Mouse (Mus musculus): ENCODE results near the gene Kpna3. TPM values are rescaled to one million over a fixed set of nuclear protein-coding genes. Genes with fewer than 3 reads are reported as not detected.
"Not testable (repeated sequence)": the region's sequence is repeated elsewhere in the genome, so short reads cannot be mapped to it uniquely, and the experiment has no call there.

Gene Kpna3
- polyA plus RNA-seq, 1 experiment from 2014 or later: 91.6 TPM

DNA sequence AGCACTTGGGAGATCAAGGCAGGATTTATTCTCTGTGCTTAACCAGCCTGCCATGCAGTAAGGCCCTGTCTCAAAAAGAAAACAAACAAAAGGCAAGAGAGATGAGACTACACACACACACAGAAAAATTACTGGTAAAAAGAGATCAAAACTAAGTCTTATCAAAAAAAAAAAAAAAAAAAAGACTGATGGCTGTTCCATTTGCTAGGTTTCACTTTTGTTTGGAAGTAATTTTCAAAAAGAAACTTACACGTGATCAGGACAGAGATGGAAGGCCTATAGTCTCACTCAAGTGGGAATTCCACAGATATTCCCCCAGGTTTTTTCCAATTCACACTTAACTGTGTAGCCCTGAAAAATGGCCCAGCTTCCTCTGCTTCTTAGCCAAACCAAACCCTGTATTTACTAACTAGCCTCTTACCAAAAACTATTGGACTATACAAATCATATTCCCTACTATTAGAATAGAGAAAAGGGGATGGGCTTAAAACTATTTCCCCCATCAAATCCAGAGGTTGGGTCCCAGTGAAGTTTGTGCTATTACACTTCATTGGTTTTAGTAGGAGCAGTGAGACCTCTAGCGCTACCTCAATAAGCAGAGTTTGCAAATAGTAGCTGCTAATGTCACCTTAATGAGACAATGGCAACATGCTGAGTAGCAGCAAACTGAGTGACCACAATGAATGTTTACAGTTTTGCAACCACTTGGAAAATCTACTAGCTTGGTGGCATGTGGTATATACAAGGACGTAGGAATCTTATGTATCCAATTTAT, 1.3 kb downstream of the Kpna3 start:
- Histone ChIP-seq H3K4me1 (ENCODE audit: control insufficient read depth, insufficient read depth, low read length) (peaks cover 17% of the 10 kb centered on the region), H3K4me2 (ENCODE audit: low read length) (peak overlapping the region; percentile 75)
- no peak for ATAC-seq

DNA sequence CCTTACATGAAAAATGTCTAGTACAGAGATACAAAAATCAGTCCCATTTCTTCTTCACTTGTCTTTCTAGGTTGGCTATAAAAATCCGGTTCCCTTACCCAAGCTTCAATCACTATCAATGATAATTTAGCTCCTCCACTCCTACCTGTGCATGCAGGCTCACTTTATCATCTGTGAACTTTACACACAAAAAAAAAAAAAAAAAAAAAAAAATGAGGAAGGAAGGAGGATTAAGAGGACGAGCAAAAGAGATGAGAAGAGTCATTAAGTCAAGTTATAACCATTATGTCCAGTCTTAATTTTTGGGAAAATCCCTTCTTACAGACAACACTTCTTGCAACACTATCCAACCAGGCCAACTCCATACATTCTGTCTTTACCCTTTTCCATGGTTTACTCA, 2.8 kb downstream of the Kpna3 start:
- no peak overlapping the region for H3K4me2 ChIP-seq (ENCODE audit: low read length)
- no peak for DNase-seq (ENCODE audit: low spot score)
- no peaks in the 10 kb centered on the region for H3K36me3 ChIP-seq (ENCODE audit: control insufficient read depth, insufficient read depth, low read length)

More for the DNA sequence above, 1.3 kb downstream of the Kpna3 start:
- DNase-seq (ENCODE audit: low spot score): peak; percentile 40
- no peaks in the 10 kb centered on the region for H3K27me3 ChIP-seq (replicated peaks; ENCODE audit: control insufficient read depth, insufficient read depth, low read length)
- 13% methylated on average over 3 of the region's 3 CpGs for WGBS
- H3K27ac ChIP-seq (ENCODE audit: low read depth, low read length): 0 out of 2 replicates have a peak overlapping the region, but pooled peaks have one; percentile 98
- H3K36me3 ChIP-seq (ENCODE audit: control insufficient read depth, insufficient read depth, low read length): no peaks in the 10 kb centered on the region
- peak overlapping the region; percentile 92 for H3K4me3 ChIP-seq (ENCODE audit: low read depth, low read length)
- no peaks in the 10 kb centered on the region for H3K9me3 ChIP-seq (replicated peaks; ENCODE audit: control insufficient read depth, low read length)
- peak overlapping the region; percentile 91 for H3K9ac ChIP-seq (ENCODE audit: low read length)

DNA sequence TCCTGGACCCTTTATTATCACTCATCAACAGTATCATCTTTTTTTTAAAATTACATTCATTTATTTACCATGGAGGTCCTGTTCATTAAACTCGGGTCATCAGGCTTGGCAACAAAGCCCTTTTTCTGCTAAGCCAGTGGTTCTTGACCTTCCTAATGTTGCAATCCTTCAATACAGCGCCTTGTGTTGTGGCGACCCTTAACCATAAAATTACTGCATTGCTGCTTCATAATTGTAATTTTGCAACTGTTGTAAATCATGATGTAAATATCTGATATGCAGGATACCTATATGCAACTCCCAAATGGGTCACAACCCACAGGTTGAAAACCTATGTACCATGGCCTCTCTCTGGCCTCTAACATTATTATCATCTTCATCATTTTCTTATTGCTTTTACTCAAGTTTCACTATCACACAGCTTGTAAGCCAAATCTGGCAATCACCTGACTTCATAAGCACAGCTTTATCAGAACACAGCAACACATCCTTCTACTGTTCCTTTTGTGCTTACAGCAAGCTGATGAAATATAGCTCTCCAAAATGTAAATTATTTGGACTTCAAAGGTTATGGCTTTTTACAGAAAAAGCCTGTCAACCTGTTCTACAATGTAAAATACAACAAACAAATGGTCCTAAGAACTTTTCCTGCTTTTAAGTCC, 11.4 kb downstream of the Kpna3 start:
- Histone ChIP-seq H3K36me3 (ENCODE audit: control insufficient read depth, insufficient read depth, low read length) (no peaks in the 10 kb centered on the region), H3K4me1 (ENCODE audit: control insufficient read depth, insufficient read depth, low read length) (peaks cover 4% of the 10 kb centered on the region; the same call in 1 of the 2 replicates), H3K9ac (ENCODE audit: low read length) (no peak overlapping the region), H3K4me2 (ENCODE audit: low read length) (no peak overlapping the region), H3K27ac (ENCODE audit: low read depth, low read length) (no peak overlapping the region), H3K27me3 (replicated peaks; ENCODE audit: control insufficient read depth, insufficient read depth, low read length) (no peaks in the 10 kb centered on the region), H3K9me3 (replicated peaks; ENCODE audit: control insufficient read depth, low read length) (no peaks in the 10 kb centered on the region), H3K4me3 (ENCODE audit: low read depth, low read length) (no peak overlapping the region)
- ATAC-seq (no peak), DNase-seq (ENCODE audit: low spot score) (no peak)
- WGBS: 77% methylated on average over 3 of the region's 3 CpGs

More for the DNA sequence above, 2.8 kb downstream of the Kpna3 start:
- no peak overlapping the region for H3K27ac ChIP-seq (ENCODE audit: low read depth, low read length)
- no peaks in the 10 kb centered on the region for H3K9me3 ChIP-seq (replicated peaks; ENCODE audit: control insufficient read depth, low read length)
- H3K27me3 ChIP-seq (replicated peaks; ENCODE audit: control insufficient read depth, insufficient read depth, low read length): no peaks in the 10 kb centered on the region
- WGBS: 93% methylated on average over 2 of the region's 2 CpGs
- no peak overlapping the region for H3K4me3 ChIP-seq (ENCODE audit: low read depth, low read length)
- no peak for ATAC-seq
- peaks cover 19% of the 10 kb centered on the region for H3K4me1 ChIP-seq (ENCODE audit: control insufficient read depth, insufficient read depth, low read length)
- H3K9ac ChIP-seq (ENCODE audit: low read length): no peak overlapping the region

- not testable (repeated sequence) for H3K4me1 ChIP-seq (ENCODE audit: control insufficient read depth, insufficient read depth, low read length); H3K4me3 ChIP-seq (ENCODE audit: low read depth, low read length); DNase-seq (ENCODE audit: low spot score); H3K36me3 ChIP-seq (ENCODE audit: control insufficient read depth, insufficient read depth, low read length); H3K9me3 ChIP-seq (replicated peaks; ENCODE audit: control insufficient read depth, low read length); H3K27ac ChIP-seq (ENCODE audit: low read depth, low read length); H3K9ac ChIP-seq (ENCODE audit: low read length); H3K4me2 ChIP-seq (ENCODE audit: low read length); H3K27me3 ChIP-seq (replicated peaks; ENCODE audit: control insufficient read depth, insufficient read depth, low read length); ATAC-seq
- WGBS: 53% methylated on average over 3 of the region's 8 CpGs
Measured at GRCm38 (mm10) chr14:61427095-61427494, 12.6 kb downstream of the Kpna3 start.

GRCm38 (mm10) chr14:61425080-61425665, 14.5 kb downstream of the Kpna3 start:
- Histone ChIP-seq H3K36me3 (ENCODE audit: control insufficient read depth, insufficient read depth, low read length) (no peaks in the 10 kb centered on the region), H3K27ac (ENCODE audit: low read depth, low read length) (no peak overlapping the region), H3K4me2 (ENCODE audit: low read length) (no peak overlapping the region), H3K9me3 (replicated peaks; ENCODE audit: control insufficient read depth, low read length) (no peaks in the 10 kb centered on the region), H3K27me3 (replicated peaks; ENCODE audit: control insufficient read depth, insufficient read depth, low read length) (no peaks in the 10 kb centered on the region), H3K4me3 (ENCODE audit: low read depth, low read length) (no peak overlapping the region), H3K9ac (ENCODE audit: low read length) (no peak overlapping the region), H3K4me1 (ENCODE audit: control insufficient read depth, insufficient read depth, low read length) (0 out of 2 replicates have a peak, but pooled peaks cover 3% of the 10 kb centered on the region)
- WGBS: 94% methylated on average over 2 of the region's 2 CpGs
- DNase-seq (ENCODE audit: low spot score) (no peak), ATAC-seq (no peak)

DNA sequence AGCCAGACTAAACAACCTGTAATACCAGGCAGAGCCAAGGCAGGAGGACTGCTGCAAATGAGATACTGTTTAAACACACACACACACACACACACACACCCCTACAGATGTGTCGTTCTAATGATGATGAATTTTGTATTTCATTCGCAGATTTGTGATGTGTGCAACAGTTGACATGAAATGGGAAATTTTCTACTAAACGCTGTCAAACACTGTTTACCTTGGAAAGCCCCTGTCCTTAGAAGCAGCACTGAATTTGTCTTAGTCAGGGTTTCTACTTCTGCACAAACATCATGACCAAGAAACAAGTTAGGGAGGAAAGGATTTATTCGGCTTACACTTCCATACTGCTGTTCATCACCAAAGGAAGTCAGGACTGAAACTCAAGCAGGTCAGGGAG, 24.0 kb downstream of the Kpna3 start:
- Histone ChIP-seq H3K4me1 (ENCODE audit: control insufficient read depth, insufficient read depth, low read length) (peaks cover 7% of the 10 kb centered on the region), H3K4me3 (ENCODE audit: low read depth, low read length) (no peak overlapping the region), H3K9me3 (replicated peaks; ENCODE audit: control insufficient read depth, low read length) (no peaks in the 10 kb centered on the region), H3K27me3 (replicated peaks; ENCODE audit: control insufficient read depth, insufficient read depth, low read length) (no peaks in the 10 kb centered on the region), H3K27ac (ENCODE audit: low read depth, low read length) (no peak overlapping the region), H3K4me2 (ENCODE audit: low read length) (no peak overlapping the region), H3K9ac (ENCODE audit: low read length) (no peak overlapping the region), H3K36me3 (ENCODE audit: control insufficient read depth, insufficient read depth, low read length) (no peaks in the 10 kb centered on the region)
- ATAC-seq (no peak), DNase-seq (ENCODE audit: low spot score) (no peak)
- WGBS: 92% methylated on average over 4 of the region's 4 CpGs

- H3K27ac ChIP-seq (ENCODE audit: low read depth, low read length): no peak overlapping the region
- DNase-seq (ENCODE audit: low spot score) (no peak), ATAC-seq (no peak)
- no peak overlapping the region for H3K9ac ChIP-seq (ENCODE audit: low read length)
- WGBS: 70% methylated on average over 5 of the region's 5 CpGs
- no peak overlapping the region for H3K4me2 ChIP-seq (ENCODE audit: low read length)
- peaks cover 7% of the 10 kb centered on the region for H3K4me1 ChIP-seq (ENCODE audit: control insufficient read depth, insufficient read depth, low read length)
- H3K36me3 ChIP-seq (ENCODE audit: control insufficient read depth, insufficient read depth, low read length): no peaks in the 10 kb centered on the region
- no peak overlapping the region for H3K4me3 ChIP-seq (ENCODE audit: low read depth, low read length)
- H3K9me3 ChIP-seq (replicated peaks; ENCODE audit: control insufficient read depth, low read length): no peaks in the 10 kb centered on the region
- H3K27me3 ChIP-seq (replicated peaks; ENCODE audit: control insufficient read depth, insufficient read depth, low read length): no peaks in the 10 kb centered on the region
Measured at GRCm38 (mm10) chr14:61415311-61415710, 24.4 kb downstream of the Kpna3 start.

GRCm38 (mm10) chr14:61414808-61415207, 24.9 kb downstream of the Kpna3 start:
- Histone ChIP-seq H3K9me3 (replicated peaks; ENCODE audit: control insufficient read depth, low read length) (no peaks in the 10 kb centered on the region), H3K4me3 (ENCODE audit: low read depth, low read length) (no peak overlapping the region), H3K4me2 (ENCODE audit: low read length) (no peak overlapping the region), H3K4me1 (ENCODE audit: control insufficient read depth, insufficient read depth, low read length) (peaks cover 7% of the 10 kb centered on the region), H3K27ac (ENCODE audit: low read depth, low read length) (no peak overlapping the region), H3K27me3 (replicated peaks; ENCODE audit: control insufficient read depth, insufficient read depth, low read length) (no peaks in the 10 kb centered on the region), H3K36me3 (ENCODE audit: control insufficient read depth, insufficient read depth, low read length) (no peaks in the 10 kb centered on the region), H3K9ac (ENCODE audit: low read length) (no peak overlapping the region)
- 17% methylated on average over 1 of the region's 1 CpGs for WGBS
- no peak for DNase-seq (ENCODE audit: low spot score)
- ATAC-seq: no peak

DNA sequence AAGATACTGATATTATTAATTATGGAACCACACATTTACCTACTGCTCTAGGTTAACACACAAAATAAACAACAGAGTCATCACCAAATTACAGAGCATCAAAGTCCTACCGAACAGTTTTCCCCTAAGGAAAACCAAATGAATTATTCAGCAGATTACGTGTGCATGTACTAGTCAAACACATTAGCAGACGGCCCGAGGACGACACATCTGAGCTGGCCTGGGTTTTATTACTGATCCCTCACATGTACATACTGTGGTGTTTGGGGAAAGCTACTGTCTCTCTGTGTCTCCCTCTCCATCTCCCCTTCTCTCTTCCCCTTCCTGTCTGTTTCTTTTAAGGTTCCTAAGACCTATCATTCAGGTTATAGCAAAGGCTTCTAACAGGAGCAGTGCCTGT, 25.5 kb downstream of the Kpna3 start:
- DNase-seq (ENCODE audit: low spot score) (peak; percentile 42), ATAC-seq (no peak)
- Histone ChIP-seq H3K36me3 (ENCODE audit: control insufficient read depth, insufficient read depth, low read length) (no peaks in the 10 kb centered on the region), H3K4me3 (ENCODE audit: low read depth, low read length) (no peak overlapping the region), H3K27ac (ENCODE audit: low read depth, low read length) (no peak overlapping the region), H3K27me3 (replicated peaks; ENCODE audit: control insufficient read depth, insufficient read depth, low read length) (no peaks in the 10 kb centered on the region), H3K4me1 (ENCODE audit: control insufficient read depth, insufficient read depth, low read length) (peaks cover 7% of the 10 kb centered on the region), H3K9me3 (replicated peaks; ENCODE audit: control insufficient read depth, low read length) (no peaks in the 10 kb centered on the region), H3K4me2 (ENCODE audit: low read length) (no peak overlapping the region), H3K9ac (ENCODE audit: low read length) (no peak overlapping the region)
- 13% methylated on average over 5 of the region's 5 CpGs for WGBS
